Mouse (Mus musculus) intestine, embryonic 16.5 days (tissue): ENCODE data around the gene Zfp579. TPM values are rescaled to one million over a fixed set of nuclear protein-coding genes. Genes with fewer than 3 reads are reported as not detected.
A peak's percentile ranks its signal among the peaks of the same experiment; 100 is the strongest.

Experiments
- ATAC-seq: fragments of 200-750 bp; cut with Nextera tagmentation; 2 replicates; pipeline ENCODE4 v1.8.0; 2017; ENCODE audit warnings: moderate TSS enrichment, moderate library complexity
- H3K27ac ChIP-seq: fragments of 300-500 bp; sonication (generic); 2 replicates; pipeline ENCODE4 v1.5.1; 2014; ENCODE audit warnings: mild to moderate bottlenecking, low read length
- H3K27me3 ChIP-seq: fragments of 300-500 bp; sonication (generic); replicated peaks from 2 replicates; pipeline ENCODE4 v1.6.1; 2014; ENCODE audit warnings: low read length, control low read depth, mixed read lengths; ENCODE audit not compliant: control insufficient read depth, insufficient read depth
- H3K36me3 ChIP-seq: fragments of 300-500 bp; sonication (generic); 2 replicates; pipeline ENCODE4 v1.6.1; 2014; ENCODE audit warnings: low read length, control low read depth; ENCODE audit not compliant: control insufficient read depth, insufficient read depth
- H3K4me1 ChIP-seq: fragments of 300-500 bp; sonication (generic); 2 replicates; pipeline ENCODE4 v1.6.1; 2014; ENCODE audit warnings: low read length, control low read depth, mixed read lengths; ENCODE audit not compliant: control insufficient read depth, insufficient read depth
- H3K4me2 ChIP-seq: fragments of 300-500 bp; sonication (generic); 2 replicates; pipeline ENCODE4 v1.6.1; 2014; ENCODE audit warnings: low read depth, low read length, control low read depth
- H3K4me3 ChIP-seq: fragments of 300-500 bp; sonication (generic); 2 replicates; pipeline ENCODE4 v1.5.1; 2014; ENCODE audit warnings: mild to moderate bottlenecking, low read length
- H3K9ac ChIP-seq: fragments of 300-500 bp; sonication (generic); 2 replicates; pipeline ENCODE4 v1.6.1; 2014; ENCODE audit warnings: low read depth, low read length
- H3K9me3 ChIP-seq: fragments of 300-500 bp; sonication (generic); 2 replicates; pipeline ENCODE4 v1.6.1; 2016; ENCODE audit warnings: low read length, control low read depth; ENCODE audit not compliant: control insufficient read depth
- WGBS: fragments of 180-500 bp; shearing (Covaris S2); extraction: QIAGEN DNeasy Blood & Tissue Kit; methylation state at CpG from one replicate; pipeline ENCODE4 v1.1.7; 2014; 5-methylcytosine and 5-hydroxymethylcytosine counted together
- polyA plus RNA-seq: library from polyadenylated mRNA; unstranded; fragments of >200 nt; fragmentation: Nextera tagmentation; extraction: Ambion mirVana; gene quantifications from 2 replicates; pipeline ENCODE4 v1.2.1, GENCODE M21; 2015

Zfp579 gene
- polyA plus RNA-seq, 1 experiment from 2014 or later, result 21.7 TPM

GRCm38 (mm10) chr7:4999876-5000275, 3.9 kb upstream of the Zfp579 start:
- Histone ChIP-seq H3K36me3 (no peaks in the 10 kb centered on the region), H3K27ac (no peak overlapping the region), H3K9me3 (no peaks in the 10 kb centered on the region), H3K4me3 (no peak overlapping the region), H3K4me1 (peaks cover 10% of the 10 kb centered on the region), H3K27me3 (no peaks in the 10 kb centered on the region), H3K4me2 (no peak overlapping the region), H3K9ac (no peak overlapping the region)
- ATAC-seq, result no peak
- 62% methylated on average over 2 of the region's 2 CpGs for WGBS

DNA sequence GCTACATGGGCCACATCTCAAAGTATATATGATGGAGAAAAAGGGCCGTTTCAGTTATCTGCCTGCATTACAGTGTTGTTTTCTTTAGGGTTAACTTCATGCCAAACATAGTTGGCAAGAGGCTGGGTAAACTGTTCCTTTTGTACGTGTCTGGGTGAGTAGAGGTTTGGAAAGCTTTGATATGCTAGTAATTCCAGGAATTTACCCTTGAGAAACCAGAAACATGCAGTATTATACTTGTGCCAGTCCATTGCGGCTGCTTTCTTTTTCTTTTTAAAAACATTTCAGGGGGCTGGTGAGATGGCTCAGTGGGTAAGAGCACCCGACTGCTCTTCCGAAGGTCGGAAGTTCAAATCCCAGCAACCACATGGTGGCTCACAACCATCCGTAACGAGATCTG, 976 bp upstream of the Zfp579 start:
- Histone ChIP-seq H3K9me3 (peaks cover 10% of the 10 kb centered on the region), H3K4me1 (peaks cover 12% of the 10 kb centered on the region), H3K4me3 (peak overlapping the region; percentile 68; the same call in 1 of the 2 replicates), H3K27me3 (no peaks in the 10 kb centered on the region), H3K4me2 (peak overlapping the region; percentile 82), H3K9ac (peak overlapping the region; percentile 91; the same call in 1 of the 2 replicates), H3K36me3 (peaks cover 19% of the 10 kb centered on the region), H3K27ac (0 out of 2 replicates have a peak overlapping the region, but pooled peaks have one; percentile 1)
- 62% methylated on average over 7 of the region's 8 CpGs for WGBS
- no peak for ATAC-seq

DNA sequence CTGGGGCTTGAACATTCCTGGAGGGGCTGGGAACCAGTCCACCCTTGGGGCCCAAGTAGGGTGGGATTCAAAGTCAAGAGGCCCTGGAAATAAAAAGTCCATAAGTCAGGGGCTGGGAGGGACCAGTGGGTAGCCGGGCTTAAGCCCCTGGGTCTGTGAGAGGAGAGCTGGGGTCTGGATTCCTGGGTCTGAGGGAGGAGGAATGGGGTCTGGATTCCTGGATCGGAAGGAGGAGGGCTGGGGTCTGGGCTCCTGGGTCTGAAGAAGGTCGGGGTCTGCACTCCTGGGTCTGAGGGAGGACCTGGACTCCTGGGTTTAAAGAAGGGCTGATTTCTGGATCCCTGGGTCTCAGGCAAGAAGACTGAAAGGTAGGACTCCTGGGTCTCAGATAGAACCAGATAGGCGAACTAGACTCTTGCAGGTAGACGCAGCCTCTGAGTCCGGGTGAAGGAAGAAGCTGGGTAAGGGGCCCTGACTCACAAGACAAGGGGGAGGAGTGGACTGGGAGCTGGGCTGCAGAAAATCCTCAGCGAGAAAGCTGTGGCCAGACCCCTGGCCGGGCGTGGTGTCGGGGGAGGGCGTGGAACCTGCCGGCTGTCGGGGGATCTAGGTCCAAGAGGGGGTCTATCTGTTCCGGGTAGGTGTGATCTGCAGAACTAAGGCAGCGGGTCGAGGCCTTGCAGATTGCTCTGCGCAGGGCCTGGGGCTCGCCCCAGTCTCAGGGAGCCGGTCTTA, 523 bp downstream of the Zfp579 start:
- peak; percentile 0 for ATAC-seq
- peaks cover 19% of the 10 kb centered on the region for H3K36me3 ChIP-seq
- peak overlapping the region; percentile 82 for H3K4me2 ChIP-seq
- H3K4me1 ChIP-seq, result peaks cover 12% of the 10 kb centered on the region
- WGBS, result 7% methylated on average over 19 of the region's 19 CpGs
- H3K27me3 ChIP-seq, result no peaks in the 10 kb centered on the region
- H3K9ac ChIP-seq, result peak overlapping the region; percentile 91
- H3K9me3 ChIP-seq, result peaks cover 10% of the 10 kb centered on the region
- H3K4me3 ChIP-seq, result peak overlapping the region; percentile 68
- peak overlapping the region; percentile 64 for H3K27ac ChIP-seq

- Histone ChIP-seq H3K9ac (no peak overlapping the region), H3K4me1 (peaks cover 12% of the 10 kb centered on the region), H3K27me3 (no peaks in the 10 kb centered on the region), H3K4me3 (no peak overlapping the region), H3K9me3 (peaks cover 10% of the 10 kb centered on the region), H3K27ac (no peak overlapping the region), H3K4me2 (no peak overlapping the region; the same call in 1 of the 2 replicates), H3K36me3 (peaks cover 19% of the 10 kb centered on the region)
- ATAC-seq, result no peak
- 61% methylated on average over 59 of the region's 59 CpGs for WGBS
Measured at GRCm38 (mm10) chr7:4993999-4994788, 1.8 kb downstream of the Zfp579 start.

GRCm38 (mm10) chr7:4993347-4993998, 2.5 kb downstream of the Zfp579 start:
- Histone ChIP-seq H3K27me3 (no peaks in the 10 kb centered on the region), H3K9me3 (peaks cover 10% of the 10 kb centered on the region), H3K9ac (no peak overlapping the region), H3K36me3 (peaks cover 19% of the 10 kb centered on the region), H3K4me3 (no peak overlapping the region), H3K4me1 (peaks cover 12% of the 10 kb centered on the region), H3K27ac (no peak overlapping the region), H3K4me2 (no peak overlapping the region)
- 55% methylated on average over 55 of the region's 55 CpGs for WGBS
- ATAC-seq, result no peak

GRCm38 (mm10) chr7:4988250-4988649, 7.7 kb downstream of the Zfp579 start:
- no peak for ATAC-seq

GRCm38 (mm10) chr7:4976832-4977231, 19.1 kb downstream of the Zfp579 start:
- Histone ChIP-seq H3K27me3 (no peaks in the 10 kb centered on the region), H3K9me3 (no peaks in the 10 kb centered on the region), H3K4me2 (no peak overlapping the region), H3K27ac (no peak overlapping the region), H3K4me3 (no peak overlapping the region), H3K9ac (no peak overlapping the region), H3K4me1 (no peaks in the 10 kb centered on the region), H3K36me3 (no peaks in the 10 kb centered on the region)
- WGBS, result 89% methylated on average over 7 of the region's 7 CpGs
- no peak for ATAC-seq

More at GRCm38 (mm10) chr7:4988250-4988649, 7.7 kb downstream of the Zfp579 start:
- peaks cover 11% of the 10 kb centered on the region for H3K36me3 ChIP-seq
- no peak overlapping the region for H3K27ac ChIP-seq
- H3K4me2 ChIP-seq, result no peak overlapping the region
- H3K4me3 ChIP-seq, result no peak overlapping the region
- no peaks in the 10 kb centered on the region for H3K4me1 ChIP-seq
- WGBS, result 53% methylated on average over 2 of the region's 2 CpGs
- no peaks in the 10 kb centered on the region for H3K27me3 ChIP-seq
- H3K9me3 ChIP-seq, result peaks cover under 1% of the 10 kb centered on the region; the same call in 1 of the 2 replicates
- no peak overlapping the region for H3K9ac ChIP-seq

GRCm38 (mm10) chr7:4975455-4975854, 20.5 kb downstream of the Zfp579 start:
- no peaks in the 10 kb centered on the region for H3K27me3 ChIP-seq
- 47% methylated on average over 4 of the region's 4 CpGs for WGBS
- H3K4me3 ChIP-seq, result no peak overlapping the region
- no peaks in the 10 kb centered on the region for H3K9me3 ChIP-seq
- H3K4me2 ChIP-seq, result no peak overlapping the region
- no peak for ATAC-seq
- H3K36me3 ChIP-seq, result no peaks in the 10 kb centered on the region
- no peaks in the 10 kb centered on the region for H3K4me1 ChIP-seq
- no peak overlapping the region for H3K9ac ChIP-seq
- H3K27ac ChIP-seq, result no peak overlapping the region
